Mouse (Mus musculus) ES-E14 (cell line): ENCODE data around the gene Slc37a1. TPM values are rescaled to one million over a fixed set of nuclear protein-coding genes. Genes with fewer than 3 reads are reported as not detected.

Experiments used
- DNase-seq: peaks from one replicate; pipeline ENCODE4 v3.0.0-alpha.2; 2013; ENCODE audit warnings: low read depth, low spot score
- H3K27ac ChIP-seq: 2 replicates; pipeline ENCODE4 v1.5.1; 2012; ENCODE audit warnings: low read depth, mild to moderate bottlenecking, low read length, moderate library complexity, mixed read lengths; ENCODE audit not compliant: poor library complexity, insufficient read depth, severe bottlenecking
- H3K36me3 ChIP-seq: 2 replicates; pipeline ENCODE4 v1.6.1; 2012; ENCODE audit warnings: mild to moderate bottlenecking, low read length, moderate library complexity, mixed read lengths; ENCODE audit not compliant: control insufficient read depth, poor library complexity, insufficient read depth, severe bottlenecking
- H3K4me1 ChIP-seq, 2 experiments: fragments of 150-350 bp in 1 of 2; sonication (generic) in 1 of 2; 2 replicates each; pipeline ENCODE4 v1.6.1; 2012; ENCODE audit warnings: low read length in 2 of 2, mild to moderate bottlenecking in 1 of 2, mixed read lengths in 1 of 2; ENCODE audit not compliant: control insufficient read depth in 2 of 2, insufficient read depth in 2 of 2, poor library complexity in 1 of 2
- H3K4me3 ChIP-seq, 2 experiments: fragments of 150-350 bp in 1 of 2; sonication (generic) in 1 of 2; 2 replicates each; pipeline ENCODE4 v1.5.1; 2012; ENCODE audit warnings: low read length in 2 of 2, low read depth in 1 of 2, mild to moderate bottlenecking in 1 of 2, mixed read lengths in 1 of 2; ENCODE audit not compliant: insufficient read depth in 1 of 2, poor library complexity in 1 of 2, severe bottlenecking in 1 of 2
- H3K9ac ChIP-seq: 2 replicates; pipeline ENCODE4 v1.6.1; 2012; ENCODE audit warnings: low read depth, mild to moderate bottlenecking, low read length, mixed read lengths; ENCODE audit not compliant: poor library complexity, insufficient read depth, severe bottlenecking
- H3K9me3 ChIP-seq: fragments of 150-350 bp; sonication (generic); 2 replicates; pipeline ENCODE4 v1.6.1; 2012; ENCODE audit warnings: low read depth, mild to moderate bottlenecking, low read length; ENCODE audit not compliant: control insufficient read depth, insufficient read depth
- CHD2 ChIP-seq: IDR thresholded peaks from 2 replicates; pipeline ENCODE4 v1.6.1; 2014; ENCODE audit warnings: mild to moderate bottlenecking, low read depth, low read length, inconsistent platforms
- HCFC1 ChIP-seq: IDR thresholded peaks from 2 replicates; pipeline ENCODE4 v1.6.1; 2012; ENCODE audit warnings: low read length, inconsistent platforms, borderline replicate concordance; ENCODE audit not compliant: insufficient read depth
- MAFK ChIP-seq: IDR thresholded peaks from 2 replicates; pipeline ENCODE4 v1.6.1; 2014; ENCODE audit warnings: mild to moderate bottlenecking, low read depth, low read length, inconsistent platforms; ENCODE audit not compliant: insufficient read depth
- ZC3H11A ChIP-seq: IDR thresholded peaks from 2 replicates; pipeline ENCODE4 v1.6.1; 2012; ENCODE audit warnings: low read depth, mild to moderate bottlenecking, inconsistent platforms, low read length, borderline replicate concordance
- ZNF384 ChIP-seq: IDR thresholded peaks from 2 replicates; pipeline ENCODE4 v1.6.1; 2012; ENCODE audit warnings: low read depth, low read length, inconsistent platforms
- in situ Hi-C, 2 experiments: fragments of 600-800 bp; cut with MboI; formaldehyde crosslinking; loops; one replicate each; pipeline ENCODE4 v1.15.1; 2025; ENCODE audit warnings: low sequenced_read_pairs in 2 of 2, inconsistent platforms in 1 of 2; ENCODE audit not compliant: unreplicated experiment in 2 of 2
- total RNA-seq: library from RNA; depleted of rRNA; stranded (reverse); fragments of 300-350 nt; gene quantifications from 2 replicates; pipeline ENCODE4 v1.2.3, GENCODE M21; 2012

Slc37a1 gene
- total RNA-seq, 1 experiment: 37.5 TPM

GRCm38 (mm10) chr17:31328466-31328865, 41.9 kb downstream of the Slc37a1 start:
- peak overlapping the region; percentile 18; the same call in 1 of the 2 replicates for H3K27ac ChIP-seq
- no peak for DNase-seq
- no peak overlapping the region for H3K9ac ChIP-seq
- H3K9me3 ChIP-seq: no peaks in the 10 kb centered on the region
- peaks cover 4% of the 10 kb centered on the region for H3K36me3 ChIP-seq
- H3K4me1 ChIP-seq: peaks cover 0 to 29% of the 10 kb centered on the region in 2 experiments; a peak in 2 of 4 replicates
- no peak for TF ChIP-seq CHD2
- TF ChIP-seq ZNF384: no peak
- TF ChIP-seq HCFC1: no peak
- TF ChIP-seq ZC3H11A: peak; percentile 43; the same call in 1 of the 2 replicates
- in situ Hi-C loops: loop anchor here in 1 of 2 experiments (25.0 kb wide), 1 partner anchor 159 kb away; no protein-coding TSS in a partner anchor
- H3K4me3 ChIP-seq: no peak overlapping the region

GRCm38 (mm10) chr17:31330622-31331021, 44.0 kb downstream of the Slc37a1 start:
- H3K4me3 ChIP-seq: no peak overlapping the region
- peaks cover 14% of the 10 kb centered on the region for H3K36me3 ChIP-seq
- no peak overlapping the region for H3K27ac ChIP-seq
- in situ Hi-C loops: loop anchor here (5.0 to 25.0 kb wide), 2 partner anchors 157 to 162 kb away; no protein-coding TSS in a partner anchor
- no peak overlapping the region for H3K9ac ChIP-seq
- DNase-seq: peak; percentile 89
- TF ChIP-seq ZNF384 (peak; percentile 71; the same call in 1 of the 2 replicates), CHD2 (no peak)
- peaks cover 0 to 17% of the 10 kb centered on the region in 2 experiments; a peak in 2 of 4 replicates for H3K4me1 ChIP-seq
- H3K9me3 ChIP-seq: no peaks in the 10 kb centered on the region

GRCm38 (mm10) chr17:31331273-31331672, 44.7 kb downstream of the Slc37a1 start:
- TF ChIP-seq HCFC1 (no peak), ZNF384 (no peak), ZC3H11A (no peak), MAFK (no peak), CHD2 (no peak)
- Histone ChIP-seq H3K4me1 (peaks cover 0 to 16% of the 10 kb centered on the region in 2 experiments; a peak in 2 of 4 replicates), H3K9me3 (no peaks in the 10 kb centered on the region), H3K4me3 (no peak overlapping the region), H3K36me3 (peaks cover 18% of the 10 kb centered on the region), H3K9ac (no peak overlapping the region), H3K27ac (no peak overlapping the region)
- DNase-seq: no peak
- in situ Hi-C loops: loop anchor here (5.0 to 25.0 kb wide), 2 partner anchors 156 to 161 kb away; no protein-coding TSS in a partner anchor

GRCm38 (mm10) chr17:31331920-31332319, 45.3 kb downstream of the Slc37a1 start:
- H3K9ac ChIP-seq: no peak overlapping the region
- no peaks in the 10 kb centered on the region for H3K9me3 ChIP-seq
- DNase-seq: no peak
- no peak overlapping the region for H3K27ac ChIP-seq
- H3K4me3 ChIP-seq: no peak overlapping the region
- in situ Hi-C loops: loop anchor here (5.0 to 25.0 kb wide), 2 partner anchors 155 to 160 kb away; no protein-coding TSS in a partner anchor
- H3K4me1 ChIP-seq: peaks cover 0 to 14% of the 10 kb centered on the region in 2 experiments; a peak in 2 of 4 replicates
- TF ChIP-seq HCFC1: no peak
- no peak for TF ChIP-seq ZNF384
- TF ChIP-seq MAFK: no peak
- TF ChIP-seq CHD2: no peak
- no peak for TF ChIP-seq ZC3H11A
- peaks cover 18% of the 10 kb centered on the region for H3K36me3 ChIP-seq

- peaks cover 18% of the 10 kb centered on the region for H3K36me3 ChIP-seq
- in situ Hi-C loops: loop anchor here (5.0 to 25.0 kb wide), 2 partner anchors 155 to 160 kb away; no protein-coding TSS in a partner anchor
Observed at GRCm38 (mm10) chr17:31332333-31332732, 45.7 kb downstream of the Slc37a1 start.

More at GRCm38 (mm10) chr17:31332333-31332732, 45.7 kb downstream of the Slc37a1 start:
- Histone ChIP-seq H3K9ac (no peak overlapping the region), H3K4me3 (no peak overlapping the region), H3K4me1 (peaks cover 0 to 12% of the 10 kb centered on the region in 2 experiments; a peak in 2 of 4 replicates), H3K27ac (no peak overlapping the region), H3K9me3 (no peaks in the 10 kb centered on the region)
- no peak for TF ChIP-seq HCFC1
- no peak for TF ChIP-seq MAFK
- no peak for TF ChIP-seq CHD2
- TF ChIP-seq ZC3H11A: no peak
- no peak for DNase-seq
